Mouse (Mus musculus): ENCODE data around the gene Palm3. TPM values are rescaled to one million over a fixed set of nuclear protein-coding genes. Genes with fewer than 3 reads are reported as not detected.

The Palm3 gene
- total and polyA plus RNA-seq, 3 experiments = 0.13 to 0.77 (median 0.16) TPM

DNA sequence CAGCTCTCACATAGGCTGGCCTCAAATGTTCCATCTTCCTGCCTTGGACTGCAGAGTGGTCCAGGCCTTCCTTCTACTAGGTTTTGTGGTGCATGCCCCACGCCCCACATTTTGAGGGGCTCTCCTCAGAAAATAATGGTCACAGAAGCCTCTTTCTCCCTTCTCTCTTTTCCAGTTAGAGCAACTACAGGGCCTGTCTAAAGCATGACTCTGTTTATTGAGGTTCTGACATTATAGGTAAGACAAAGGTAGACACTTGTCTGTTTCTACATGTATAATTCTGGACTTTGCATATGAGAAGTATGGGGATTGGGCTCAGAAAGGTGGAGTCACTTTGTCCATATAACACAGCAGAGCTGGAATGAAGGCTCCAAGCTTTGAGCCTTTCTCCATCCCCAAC, 43.8 kb downstream of the Palm3 start, which contains the start of gene Gm10643:
Gm10643 (minus strand) TSS at position 101 of the 400 bp plus-strand sequence.
- Histone ChIP-seq H3K79me2 (replicated peaks; ENCODE audit: control insufficient read depth, extremely low read depth, insufficient read depth, poor library complexity, severe bottlenecking) (peaks cover 8% of the 10 kb centered on the region; the same call in 1 of the 2 replicates), H3K9ac (ENCODE audit: insufficient read depth, low read depth) (peak within 1 kb of the TSS; percentile 93), H3K4me3 (replicated peaks in 1 of 3; ENCODE audit: low read depth in 2 of 3, low read length in 2 of 3, poor library complexity in 1 of 3) (peak within 1 kb of the TSS; percentile 68 to 71 (median 70)), H3K36me3 (replicated peaks in 1 of 2; ENCODE audit: control insufficient read depth in 1 of 2, insufficient read depth in 1 of 2, low read length in 1 of 2) (no peaks in the 10 kb centered on the region), H3K27me3 (replicated peaks) (no peaks in the 10 kb centered on the region), H3K4me1 (ENCODE audit: control insufficient read depth in 1 of 2, insufficient read depth in 2 of 2) (peaks cover 20 to 49% of the 10 kb centered on the region in 2 experiments), H3K4me2 (ENCODE audit: insufficient read depth, low read depth, poor library complexity, severe bottlenecking) (peak within 1 kb of the TSS; percentile 37; the same call in 1 of the 2 replicates), H3K9me3 (replicated peaks; ENCODE audit: low read length) (no peaks in the 10 kb centered on the region), H3K27ac (ENCODE audit: insufficient read depth, low read depth) (peak within 1 kb of the TSS; percentile 47)
- no peak for TF ChIP-seq HCFC1 (IDR thresholded peaks at IDR 0.05; ENCODE audit: low read depth, low read length)
- TF ChIP-seq KAT2A (IDR thresholded peaks at IDR 0.05; ENCODE audit: insufficient replicate concordance, low read length) = no peak
- TF ChIP-seq USF1 (IDR thresholded peaks at IDR 0.05; ENCODE audit: low read depth, low read length) = no peak
- TF ChIP-seq BHLHE40 (IDR thresholded peaks at IDR 0.05; ENCODE audit: low read depth, low read length) = no peak
- TF ChIP-seq NRF1 (IDR thresholded peaks at IDR 0.05; ENCODE audit: low read depth, low read length) = no peak
- no peak for TF ChIP-seq USF2 (conservative IDR thresholded peaks at IDR 0.05; ENCODE audit: low read depth, low read length)
- no peak for TF ChIP-seq ETS1 (conservative IDR thresholded peaks at IDR 0.05; ENCODE audit: low read depth, low read length)
- no peak for TF ChIP-seq TBP (conservative IDR thresholded peaks at IDR 0.05; ENCODE audit: low read depth, low read length)
- no peak for TF ChIP-seq ELF1 (IDR thresholded peaks at IDR 0.05; ENCODE audit: low read depth, low read length)
- no peak for TF ChIP-seq IRF4 (IDR thresholded peaks at IDR 0.05; ENCODE audit: low read depth, low read length)
- no peak for TF ChIP-seq ZMIZ1 (IDR thresholded peaks at IDR 0.05; ENCODE audit: low read depth, low read length)
- DNase-seq (ENCODE audit: extremely low read depth) = no peak
- in situ Hi-C loops (cut with MboI; ENCODE audit: low pct_ligation_motif_present, low pct_unique_long_range_greater_than_20kb, low sequenced_read_pairs) (no loop called here), dilution Hi-C loops (cut with MboI; ENCODE audit: extremely low pct_ligation_motif_present, extremely low pct_unique_long_range_greater_than_20kb, low sequenced_read_pairs) (no loop called here)

DNA sequence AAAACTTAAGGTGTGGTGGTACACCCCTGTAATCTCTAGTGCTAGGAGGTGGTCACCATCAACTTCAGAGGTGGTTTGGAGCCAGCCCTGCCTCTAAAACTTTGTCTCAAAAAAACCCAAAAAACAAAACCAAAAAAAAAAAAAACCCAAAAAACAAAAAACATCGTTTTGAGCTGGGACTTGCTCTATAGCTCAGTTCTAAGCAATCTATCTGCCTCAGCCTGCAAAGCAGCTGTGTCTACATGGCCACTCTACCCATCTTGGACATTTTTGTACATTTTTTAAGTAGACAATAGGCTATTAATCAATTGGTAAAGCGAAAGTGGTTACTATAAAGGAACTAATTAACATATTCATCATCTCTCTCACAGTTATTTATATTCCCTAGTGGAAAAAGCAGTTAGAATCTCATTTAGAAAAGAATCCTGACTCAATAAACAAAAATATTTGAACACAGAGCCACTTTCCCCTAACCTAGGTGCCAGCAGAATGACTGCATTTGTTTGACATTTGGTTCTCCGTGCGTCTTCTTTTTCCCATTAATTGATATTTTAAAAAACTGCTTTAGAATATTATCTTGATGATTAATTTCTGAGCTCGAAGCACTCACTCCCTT, 44.3 kb downstream of the Palm3 start:
- in situ Hi-C loops (cut with MboI; ENCODE audit: low pct_ligation_motif_present, low pct_unique_long_range_greater_than_20kb, low sequenced_read_pairs) = no loop called here
- DNase-seq (ENCODE audit: extremely low read depth) = no peak
- peaks cover 25 to 54% of the 10 kb centered on the region in 2 experiments for H3K4me1 ChIP-seq (ENCODE audit: control insufficient read depth in 1 of 2, insufficient read depth in 2 of 2)

More for the DNA sequence above, 44.3 kb downstream of the Palm3 start:
- Histone ChIP-seq H3K9me3 (replicated peaks; ENCODE audit: low read length) (no peaks in the 10 kb centered on the region), H3K4me3 (replicated peaks in 1 of 3; ENCODE audit: low read depth in 2 of 3, low read length in 2 of 3, poor library complexity in 1 of 3) (peak overlapping the region; percentile 68 to 71 (median 70)), H3K27ac (ENCODE audit: insufficient read depth, low read depth) (peak overlapping the region; percentile 47), H3K27me3 (replicated peaks) (no peaks in the 10 kb centered on the region), H3K9ac (ENCODE audit: insufficient read depth, low read depth) (peak overlapping the region; percentile 93), H3K4me2 (ENCODE audit: insufficient read depth, low read depth, poor library complexity, severe bottlenecking) (peak overlapping the region; percentile 37; the same call in 1 of the 2 replicates), H3K36me3 (replicated peaks in 1 of 2; ENCODE audit: control insufficient read depth in 1 of 2, insufficient read depth in 1 of 2, low read length in 1 of 2) (peaks cover 0 to 3% of the 10 kb centered on the region in 2 experiments), H3K79me2 (replicated peaks; ENCODE audit: control insufficient read depth, extremely low read depth, insufficient read depth, poor library complexity, severe bottlenecking) (peaks cover 10% of the 10 kb centered on the region; the same call in 1 of the 2 replicates)
- no peak for TF ChIP-seq ELF1 (IDR thresholded peaks at IDR 0.05; ENCODE audit: low read depth, low read length)
- no peak for TF ChIP-seq NRF1 (IDR thresholded peaks at IDR 0.05; ENCODE audit: low read depth, low read length)
- TF ChIP-seq CTCF (conservative IDR thresholded peaks at IDR 0.05 in 1 of 2, IDR thresholded peaks at IDR 0.05 in 1 of 2; ENCODE audit: low read depth in 2 of 2, low read length in 2 of 2) = no peak
- no peak for TF ChIP-seq E2F4 (IDR thresholded peaks at IDR 0.05; ENCODE audit: insufficient replicate concordance, low read depth, low read length)
- TF ChIP-seq ZC3H11A (IDR thresholded peaks at IDR 0.05; ENCODE audit: low read depth, low read length) = no peak
- TF ChIP-seq JUND (conservative IDR thresholded peaks at IDR 0.05; ENCODE audit: low read depth, low read length) = no peak
- 0 out of 2 replicates have a peak, but pooled peaks have one; percentile 65 for TF ChIP-seq CHD1 (IDR thresholded peaks at IDR 0.05; ENCODE audit: low read depth, low read length)
- no peak for TF ChIP-seq PAX5 (IDR thresholded peaks at IDR 0.05; ENCODE audit: low read length)
- no peak for TF ChIP-seq RAD21 (IDR thresholded peaks at IDR 0.05; ENCODE audit: low read depth, low read length)
- TF ChIP-seq SIN3A (IDR thresholded peaks at IDR 0.05; ENCODE audit: low read length) = peak; percentile 20; the same call in 1 of the 2 replicates
- TF ChIP-seq MAX (IDR thresholded peaks at IDR 0.05; ENCODE audit: low read length) = no peak
- TF ChIP-seq ZNF384 (IDR thresholded peaks at IDR 0.05; ENCODE audit: low read depth, low read length) = peak; percentile 45; the same call in 1 of the 2 replicates
- dilution Hi-C loops (cut with MboI; ENCODE audit: extremely low pct_ligation_motif_present, extremely low pct_unique_long_range_greater_than_20kb, low sequenced_read_pairs) = no loop called here
